ENCODE assay signal across 32 mouse cellular contexts in genomic region chr10:112613751-112614150, GRCm38 (mm10).
"Had no signal": no experiment of that assay in that cellular context is flagged by ENCODE, and none has a peak within 500 bp of the region (broad histone marks: within the 10 kb centered on the region; RNA-seq: fewer than 3 reads in every experiment).

No protein-coding gene starts in this region.

- DNase-seq: left cerebral cortex, postnatal 4 days; liver; liver, embryonic 13.5 days; liver, postnatal 0 days; lung, adult 18-20 months; lung, adult 2 months; lung, embryonic 14.5 days; lung, postnatal 10 days; lung, postnatal 14 days; lung, postnatal 36 days; lung, postnatal 4 days; midbrain, embryonic 14.5 days had no signal

- H3K36me3 ChIP-seq: limb, embryonic 10.5 days; limb, embryonic 12.5 days; limb, embryonic 13.5 days; limb, embryonic 15.5 days; liver, embryonic 12.5 days; liver, embryonic 13.5 days; liver, embryonic 15.5 days; lung, embryonic 15.5 days; midbrain, embryonic 10.5 days; midbrain, embryonic 12.5 days; midbrain, embryonic 13.5 days; midbrain, embryonic 15.5 days; neural tube, embryonic 12.5 days; neural tube, embryonic 13.5 days had no signal

- H3K4me2 ChIP-seq: limb, embryonic 12.5 days; limb, embryonic 13.5 days; limb, embryonic 15.5 days; liver, embryonic 11.5 days; liver, embryonic 12.5 days; liver, embryonic 13.5 days; liver, embryonic 15.5 days; lung, embryonic 14.5 days; lung, embryonic 15.5 days; midbrain, embryonic 11.5 days; midbrain, embryonic 12.5 days; midbrain, embryonic 13.5 days; midbrain, embryonic 15.5 days; neural tube, embryonic 12.5 days; neural tube, embryonic 13.5 days had no signal

- H3K27me3 ChIP-seq: limb, embryonic 12.5 days; limb, embryonic 13.5 days; limb, embryonic 15.5 days; liver, embryonic 12.5 days; liver, embryonic 13.5 days; liver, embryonic 15.5 days; lung, embryonic 15.5 days; megakaryocyte, embryonic 14.5 days; midbrain, embryonic 12.5 days; midbrain, embryonic 13.5 days; midbrain, embryonic 15.5 days; neural tube, embryonic 12.5 days; neural tube, embryonic 13.5 days had no signal

- H3K4me1 ChIP-seq: limb, embryonic 10.5 days; limb, embryonic 12.5 days; limb, embryonic 13.5 days; limb, embryonic 15.5 days; liver, embryonic 12.5 days; liver, embryonic 13.5 days; liver, embryonic 15.5 days; lung, embryonic 15.5 days; megakaryocyte, embryonic 14.5 days; midbrain, embryonic 12.5 days; midbrain, embryonic 13.5 days; midbrain, embryonic 15.5 days; neural tube, embryonic 12.5 days; neural tube, embryonic 13.5 days had no signal

- H3K9me3 ChIP-seq: limb, embryonic 10.5 days; limb, embryonic 12.5 days; limb, embryonic 13.5 days; limb, embryonic 15.5 days; liver, embryonic 12.5 days; liver, embryonic 13.5 days; liver, embryonic 15.5 days; lung, embryonic 15.5 days; midbrain, embryonic 10.5 days; midbrain, embryonic 12.5 days; midbrain, embryonic 13.5 days; midbrain, embryonic 15.5 days; neural tube, embryonic 12.5 days; neural tube, embryonic 13.5 days had no signal

- H3K27ac ChIP-seq: limb, embryonic 10.5 days; limb, embryonic 12.5 days; limb, embryonic 13.5 days; limb, embryonic 15.5 days; liver, embryonic 12.5 days; liver, embryonic 13.5 days; liver, embryonic 14.5 days; liver, embryonic 15.5 days; lung, embryonic 15.5 days; macrophage; midbrain, embryonic 10.5 days; midbrain, embryonic 12.5 days; midbrain, embryonic 13.5 days; midbrain, embryonic 15.5 days; neural tube, embryonic 12.5 days; neural tube, embryonic 13.5 days had no signal

- H3K9ac ChIP-seq: limb, embryonic 12.5 days; limb, embryonic 13.5 days; limb, embryonic 15.5 days; liver, embryonic 12.5 days; liver, embryonic 13.5 days; liver, embryonic 14.5 days; liver, embryonic 15.5 days; liver, postnatal 0 days; lung, embryonic 14.5 days; lung, embryonic 15.5 days; midbrain, embryonic 12.5 days; midbrain, embryonic 13.5 days; midbrain, embryonic 15.5 days; neural tube, embryonic 12.5 days; neural tube, embryonic 13.5 days had no signal

- H3K4me3 ChIP-seq: limb, embryonic 10.5 days; limb, embryonic 12.5 days; limb, embryonic 13.5 days; limb, embryonic 15.5 days; liver, embryonic 12.5 days; liver, embryonic 13.5 days; liver, embryonic 15.5 days; lung, embryonic 15.5 days; megakaryocyte, embryonic 14.5 days; midbrain, embryonic 10.5 days; midbrain, embryonic 12.5 days; midbrain, embryonic 13.5 days; midbrain, embryonic 15.5 days; neural tube, embryonic 12.5 days; neural tube, embryonic 13.5 days had no signal

- ATAC-seq: liver, embryonic 12.5 days; liver, postnatal 0 days; lung, postnatal 0 days; midbrain, embryonic 13.5 days; midbrain, embryonic 15.5 days; midbrain, embryonic 16.5 days had no signal
